7 mouse cellular contexts compared by ENCODE assay signal in the genomic region with DNA sequence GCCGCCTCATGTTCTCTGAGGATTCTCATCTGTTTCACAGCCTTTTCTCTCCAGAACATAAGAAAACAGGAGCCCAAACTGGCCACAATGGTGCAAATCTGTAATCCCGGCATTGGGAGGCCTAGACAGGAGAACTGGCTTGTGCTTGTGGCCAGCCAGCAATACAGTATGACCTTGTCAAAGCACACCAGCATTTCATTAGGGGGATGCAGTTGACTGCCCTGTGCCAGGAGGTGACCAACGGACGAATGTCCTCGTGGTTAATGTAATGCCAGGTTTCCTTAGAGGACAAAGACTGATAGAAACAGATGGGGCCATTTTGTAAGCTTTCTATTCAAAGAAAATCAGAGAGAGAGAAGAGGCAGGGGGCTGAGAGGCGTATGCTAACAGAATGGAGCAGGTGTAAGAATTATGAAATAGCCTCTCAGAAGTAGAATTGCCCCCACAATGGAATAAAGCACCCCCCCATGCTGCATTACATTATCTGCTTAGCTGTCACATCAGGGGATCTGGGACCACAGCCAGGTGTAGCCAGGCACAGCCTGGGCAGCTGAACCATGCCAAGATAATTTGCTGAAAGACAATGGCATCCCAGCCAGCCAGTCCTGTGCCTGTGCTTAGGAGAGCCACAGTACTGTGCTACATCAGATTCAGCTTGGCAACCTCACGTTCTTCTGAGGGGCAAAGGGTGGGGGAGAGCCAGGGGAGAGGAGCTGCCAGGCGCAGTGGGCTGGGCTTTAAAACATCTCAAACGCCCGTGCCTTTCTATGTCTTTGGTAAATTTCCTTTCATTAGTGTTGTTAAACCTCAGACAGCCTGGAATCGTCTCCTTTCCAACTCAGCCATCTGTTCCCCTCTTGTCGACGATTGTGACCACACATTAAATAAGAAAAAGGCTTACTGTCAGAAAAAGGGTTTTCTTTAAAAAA.
A peak's percentile ranks its signal among the peaks of the same experiment; 100 is the strongest.
DNase-seq lines count a peak whose midpoint lies in the region; ATAC-seq and TF ChIP-seq lines count a peak whose summit lies in the region.

No protein-coding gene starts in this region.

- ATAC-seq in embryonic facial prominence, embryonic 15.5 days (ENCODE audit: insufficient number of reproducible peaks, low FRiP score, low TSS enrichment, low read depth), result peak; percentile 47; the same call in 1 of the 2 replicates
- peak; percentile 54; the same call in 1 of the 2 replicates for ATAC-seq in kidney, embryonic 16.5 days (ENCODE audit: low FRiP score, low TSS enrichment)

- peak overlapping the region; percentile 90 for H3K27ac ChIP-seq in cerebellum, adult 2 months (ENCODE audit: insufficient read depth, low read length)
- H3K27ac ChIP-seq in embryonic facial prominence, embryonic 15.5 days (replicated peaks), result no peak overlapping the region
- H3K27ac ChIP-seq in kidney, embryonic 16.5 days (ENCODE audit: low read length), result no peak overlapping the region
- H3K27ac ChIP-seq in midbrain, embryonic 10.5 days (replicated peaks), result peak overlapping the region; percentile 60
- no peak overlapping the region for H3K27ac ChIP-seq in thymus, adult 2 months (ENCODE audit: control insufficient read depth, insufficient read depth, low read length)

- no peak overlapping the region for H3K9ac ChIP-seq in embryonic facial prominence, embryonic 15.5 days
- no peak overlapping the region; the same call in 1 of the 2 replicates for H3K9ac ChIP-seq in kidney, embryonic 16.5 days (replicated peaks; ENCODE audit: low read length)

- H3K27me3 ChIP-seq in cerebellum, adult 2 months (ENCODE audit: control insufficient read depth, insufficient read depth, low read length), result no peaks in the 10 kb centered on the region
- H3K27me3 ChIP-seq in embryonic facial prominence, embryonic 15.5 days, result no peaks in the 10 kb centered on the region
- H3K27me3 ChIP-seq in kidney, embryonic 16.5 days (ENCODE audit: insufficient read depth, low read length), result no peaks in the 10 kb centered on the region
- H3K27me3 ChIP-seq in midbrain, embryonic 10.5 days (ENCODE audit: low read depth, poor library complexity, severe bottlenecking), result no peaks in the 10 kb centered on the region
- no peaks in the 10 kb centered on the region for H3K27me3 ChIP-seq in thymus, adult 2 months (ENCODE audit: control insufficient read depth, insufficient read depth, low read length)

- H3K4me2 ChIP-seq in embryonic facial prominence, embryonic 15.5 days (replicated peaks), result no peak overlapping the region
- no peak overlapping the region for H3K4me2 ChIP-seq in kidney, embryonic 16.5 days (replicated peaks; ENCODE audit: low read depth, low read length)

- peak; percentile 97 to 99 for DNase-seq in cerebellum, adult 2 months
- no peak for DNase-seq in midbrain, embryonic 10.5 days (ENCODE audit: low spot score)
- DNase-seq in thymus, adult 2 months, result no peak
- no peak for DNase-seq in urinary bladder, postnatal 36 days (ENCODE audit: low spot score in 2 of 2)
- DNase-seq in spleen, postnatal 4 days (ENCODE audit: low spot score in 2 of 2), result no peak

- no peaks in the 10 kb centered on the region for H3K9me3 ChIP-seq in embryonic facial prominence, embryonic 15.5 days (replicated peaks)
- H3K9me3 ChIP-seq in kidney, embryonic 16.5 days (ENCODE audit: low read length), result 0 out of 2 replicates have a peak, but pooled peaks cover 2% of the 10 kb centered on the region
- no peaks in the 10 kb centered on the region for H3K9me3 ChIP-seq in midbrain, embryonic 10.5 days (replicated peaks)

- peak; percentile 38; the same call in 1 of the 2 replicates for TF ChIP-seq POLR2A in cerebellum, adult 2 months (IDR thresholded peaks at IDR 0.05; ENCODE audit: borderline replicate concordance, insufficient read depth, low read length)
- TF ChIP-seq POLR2A in thymus, adult 2 months (IDR thresholded peaks at IDR 0.05; ENCODE audit: control insufficient read depth, extremely low read depth, insufficient read depth, low read length, poor library complexity), result no peak

- WGBS in cerebellum, adult 2 months, result 9% methylated on average over 13 of the region's 13 CpGs
- 50% methylated on average over 13 of the region's 13 CpGs for WGBS in embryonic facial prominence, embryonic 15.5 days
- 55% methylated on average over 13 of the region's 13 CpGs for WGBS in kidney, embryonic 16.5 days
- WGBS in midbrain, embryonic 10.5 days, result 63% methylated on average over 13 of the region's 13 CpGs
- WGBS in thymus, adult 2 months, result 82% methylated on average over 13 of the region's 13 CpGs

- no peaks in the 10 kb centered on the region for H3K36me3 ChIP-seq in embryonic facial prominence, embryonic 15.5 days
- no peaks in the 10 kb centered on the region for H3K36me3 ChIP-seq in kidney, embryonic 16.5 days (ENCODE audit: insufficient read depth, low read length)
- H3K36me3 ChIP-seq in midbrain, embryonic 10.5 days, result no peaks in the 10 kb centered on the region
- H3K36me3 ChIP-seq in thymus, adult 2 months (ENCODE audit: control insufficient read depth, insufficient read depth, low read length), result no peaks in the 10 kb centered on the region

- peak overlapping the region; percentile 3 for H3K4me3 ChIP-seq in cerebellum, adult 2 months (replicated peaks; ENCODE audit: insufficient read depth, low read depth, low read length)
- H3K4me3 ChIP-seq in embryonic facial prominence, embryonic 15.5 days (replicated peaks), result no peak overlapping the region
- H3K4me3 ChIP-seq in kidney, embryonic 16.5 days (ENCODE audit: low read length), result no peak overlapping the region
- H3K4me3 ChIP-seq in midbrain, embryonic 10.5 days, result no peak overlapping the region
- H3K4me3 ChIP-seq in thymus, adult 2 months (ENCODE audit: control insufficient read depth, insufficient read depth, low read length), result no peak overlapping the region

- H3K4me1 ChIP-seq in cerebellum, adult 2 months (ENCODE audit: control insufficient read depth, insufficient read depth, low read length), result peaks cover 22% of the 10 kb centered on the region; the same call in 1 of the 2 replicates
- no peaks in the 10 kb centered on the region for H3K4me1 ChIP-seq in embryonic facial prominence, embryonic 15.5 days
- H3K4me1 ChIP-seq in kidney, embryonic 16.5 days (ENCODE audit: insufficient read depth, low read length), result no peaks in the 10 kb centered on the region
- H3K4me1 ChIP-seq in midbrain, embryonic 10.5 days, result peaks cover 13% of the 10 kb centered on the region
- H3K4me1 ChIP-seq in thymus, adult 2 months (replicated peaks; ENCODE audit: control insufficient read depth, insufficient read depth, low read length), result no peaks in the 10 kb centered on the region

- no peak for TF ChIP-seq CTCF in cerebellum, adult 2 months (IDR thresholded peaks at IDR 0.05; ENCODE audit: borderline replicate concordance, insufficient read depth, low read depth, low read length)
- no peak for TF ChIP-seq CTCF in thymus, adult 2 months (IDR thresholded peaks at IDR 0.05; ENCODE audit: borderline replicate concordance, control insufficient read depth, extremely low read depth, insufficient read depth, low read length, poor library complexity)

Comparison
In these comparisons a context has a peak if more than half of its experiments do, and no peak if none do; other contexts are left out.
1. DNase-seq: peak in cerebellum, adult 2 months (2 of 2); none in midbrain, embryonic 10.5 days (single experiment), thymus, adult 2 months (single experiment), urinary bladder, postnatal 36 days (0 of 2) and spleen, postnatal 4 days (0 of 2).
2. H3K27ac ChIP-seq: peak in cerebellum, adult 2 months (single experiment) and midbrain, embryonic 10.5 days (single experiment); none in embryonic facial prominence, embryonic 15.5 days (single experiment), kidney, embryonic 16.5 days (single experiment) and thymus, adult 2 months (single experiment).